Mouse (Mus musculus) right cerebral cortex, postnatal 10 days (tissue): Measurements from ENCODE around the gene Vmn1r138.
"Not testable (repeated sequence)": the region's sequence is repeated elsewhere in the genome, so short reads cannot be mapped to it uniquely, and the experiment has no call there.

Experiments used
- DNase-seq, 2 experiments: peaks; one replicate each; pipeline ENCODE4 v3.0.0; 2021; ENCODE audit warnings: low spot score in 2 of 2

Vmn1r138 gene

GRCm38 (mm10) chr7:22028797-22029196 is at the start of gene Vmn1r138:
Gene Vmn1r138, minus strand, starts transcription at chr7:22028897.
- DNase-seq: not testable (repeated sequence)

DNA sequence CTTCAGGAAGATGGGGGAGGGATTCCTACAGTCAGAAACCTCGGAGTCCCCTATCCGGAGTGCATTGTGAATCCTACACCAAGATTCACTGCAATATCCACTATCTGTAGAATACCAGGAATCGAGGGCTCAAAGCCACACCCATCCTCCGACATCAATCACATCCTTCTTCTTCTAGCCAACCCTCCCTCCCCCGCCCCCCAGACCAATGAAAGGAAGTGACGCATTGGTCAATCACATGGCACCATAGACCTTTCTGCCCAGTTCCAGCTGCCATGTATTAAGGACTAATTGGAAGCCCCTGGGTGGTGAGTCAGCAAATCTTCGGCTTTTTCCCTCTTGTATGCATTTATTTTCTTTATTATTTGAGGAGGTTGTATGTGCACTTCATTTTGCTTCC is 40.1 kb upstream of the Vmn1r138 start, which contains the start of gene Vmn1r139:
TSS of gene Vmn1r139 (plus strand) at position 301 of the 400 bp plus-strand sequence.
- not testable (repeated sequence) for DNase-seq

GRCm38 (mm10) chr7:22056205-22056604 is 27.5 kb upstream of the Vmn1r138 start, which contains the start of gene Gm6176:
Gene Gm6176, minus strand, starts transcription at chr7:22056305.
- DNase-seq: not testable (repeated sequence)

DNA sequence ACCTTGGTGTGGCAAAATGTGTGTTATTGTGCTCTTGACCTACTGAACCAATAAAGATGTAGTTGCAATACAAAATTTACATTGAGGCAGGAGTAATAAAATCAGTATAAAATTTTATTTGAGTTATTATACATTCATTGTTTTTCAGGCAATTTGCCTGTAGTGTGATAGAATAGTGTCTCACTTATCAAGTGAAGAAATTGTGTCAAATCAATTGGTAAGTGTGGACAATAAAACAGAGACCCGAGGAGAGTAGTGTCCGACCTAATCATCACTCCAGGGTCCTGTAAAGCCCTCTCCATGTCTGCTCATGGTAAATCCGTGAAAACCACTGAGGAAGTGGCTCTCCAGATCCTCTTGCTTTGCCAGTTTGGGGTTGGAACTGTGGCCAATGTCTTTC is 34.4 kb downstream of the Vmn1r138 start, which contains the start of gene Vmn1r137:
TSS of gene Vmn1r137 (plus strand) at position 301 of the 400 bp plus-strand sequence.
- DNase-seq: not testable (repeated sequence)
